In the genomic region with DNA sequence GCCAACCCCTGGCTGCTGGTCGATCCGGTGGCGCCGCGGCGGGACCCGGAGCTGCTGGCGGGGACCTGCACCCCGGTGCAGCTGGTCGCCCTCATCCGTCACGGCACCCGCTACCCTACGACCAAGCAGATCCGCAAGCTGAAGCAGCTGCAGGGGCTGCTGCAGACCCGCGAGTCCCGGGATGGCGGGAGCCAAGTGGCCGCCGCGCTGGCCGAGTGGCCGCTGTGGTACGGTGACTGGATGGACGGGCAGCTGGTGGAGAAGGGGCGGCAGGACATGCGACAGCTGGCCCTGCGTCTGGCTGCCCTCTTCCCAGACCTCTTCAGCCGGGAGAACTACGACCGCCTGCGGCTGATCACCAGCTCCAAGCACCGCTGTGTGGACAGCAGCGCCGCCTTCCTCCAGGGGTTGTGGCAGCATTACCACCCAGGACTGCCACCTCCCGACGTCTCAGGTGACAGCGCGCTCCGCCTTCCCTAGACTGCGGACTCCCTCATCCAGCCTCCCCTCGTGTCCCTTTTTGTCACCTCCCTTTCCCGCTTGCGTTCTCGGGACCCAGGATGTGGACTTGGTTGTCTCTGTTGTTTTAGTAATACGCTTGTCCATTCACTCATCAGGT, we compare ENCODE assay signal across 8 mouse cellular contexts. TPM values are rescaled to one million over a fixed set of nuclear protein-coding genes. Genes with fewer than 3 reads are reported as not detected.
DNase-seq lines count a peak whose midpoint lies in the region; ATAC-seq and TF ChIP-seq lines count a peak whose summit lies in the region.
"Not testable (repeated sequence)": the region's sequence is repeated elsewhere in the genome, so short reads cannot be mapped to it uniquely, and the experiment has no call there.

No protein-coding gene starts in this region.

- peak; percentile 92 for ATAC-seq in forebrain, embryonic 11.5 days (replicated peaks; ENCODE audit: low FRiP score)
- ATAC-seq in heart, embryonic 16.5 days (replicated peaks; ENCODE audit: extremely low read depth, insufficient read depth, low FRiP score) = peak; percentile 88
- ATAC-seq in liver, embryonic 15.5 days (ENCODE audit: insufficient read depth) = peak; percentile 91
- ATAC-seq in neural tube, embryonic 11.5 days (ENCODE audit: insufficient read depth, low FRiP score, low TSS enrichment) = peak; percentile 86
- ATAC-seq in stomach, embryonic 16.5 days (ENCODE audit: insufficient read depth, low FRiP score) = peak; percentile 87

- peak; percentile 28; the same call in 1 of the 2 replicates for TF ChIP-seq CTCF in brain, embryonic 14.5 days (IDR thresholded peaks at IDR 0.05; ENCODE audit: borderline replicate concordance, extremely low read depth, insufficient read depth, insufficient read length)

- peak overlapping the region; percentile 44 for H3K4me3 ChIP-seq in forebrain, embryonic 11.5 days (ENCODE audit: low read depth, low read length)
- peak overlapping the region; percentile 69 for H3K4me3 ChIP-seq in heart, embryonic 16.5 days (ENCODE audit: low read length)
- H3K4me3 ChIP-seq in liver, embryonic 15.5 days (replicated peaks) = peak overlapping the region; percentile 89
- peak overlapping the region; percentile 73 for H3K4me3 ChIP-seq in neural tube, embryonic 11.5 days (ENCODE audit: low read depth, low read length)
- peak overlapping the region; percentile 79 for H3K4me3 ChIP-seq in stomach, embryonic 16.5 days (replicated peaks; ENCODE audit: low read length)

- peak overlapping the region; percentile 64 for H3K4me2 ChIP-seq in forebrain, embryonic 11.5 days (ENCODE audit: low read depth, low read length, severe bottlenecking)
- peak overlapping the region; percentile 94 for H3K4me2 ChIP-seq in heart, embryonic 16.5 days (ENCODE audit: low read depth, low read length)
- peak overlapping the region; percentile 84 for H3K4me2 ChIP-seq in liver, embryonic 15.5 days
- peak overlapping the region; percentile 77 for H3K4me2 ChIP-seq in neural tube, embryonic 11.5 days (ENCODE audit: low read depth)
- H3K4me2 ChIP-seq in stomach, embryonic 16.5 days (ENCODE audit: low read depth, low read length) = peak overlapping the region; percentile 91

- not testable (repeated sequence) for H3K4me1 ChIP-seq in forebrain, embryonic 11.5 days (replicated peaks; ENCODE audit: control insufficient read depth, insufficient read depth, low read length); neural tube, embryonic 11.5 days (ENCODE audit: control insufficient read depth, insufficient read depth, low read length)
- peaks cover 15% of the 10 kb centered on the region for H3K4me1 ChIP-seq in heart, embryonic 16.5 days (ENCODE audit: control insufficient read depth, insufficient read depth, low read length)
- H3K4me1 ChIP-seq in liver, embryonic 15.5 days (replicated peaks) = peaks cover 63% of the 10 kb centered on the region
- peaks cover 17% of the 10 kb centered on the region for H3K4me1 ChIP-seq in stomach, embryonic 16.5 days (ENCODE audit: control insufficient read depth, insufficient read depth, low read length)

- under 1% methylated on average over 45 of the region's 47 CpGs for WGBS in forebrain, embryonic 11.5 days
- 0% methylated on average over 42 of the region's 47 CpGs for WGBS in heart, embryonic 16.5 days
- under 1% methylated on average over 47 of the region's 47 CpGs for WGBS in liver, embryonic 15.5 days (ENCODE audit: insufficient replicate concordance)
- WGBS in neural tube, embryonic 11.5 days = under 1% methylated on average over 32 of the region's 47 CpGs
- WGBS in stomach, embryonic 16.5 days = 0% methylated on average over 39 of the region's 47 CpGs

- peak; percentile 70 for DNase-seq in CD4-positive helper T cell, adult 2 months (ENCODE audit: low read depth, low spot score)
- peak; percentile 69 for DNase-seq in brain, embryonic 14.5 days (ENCODE audit: low read depth)
- DNase-seq in forebrain, embryonic 11.5 days (ENCODE audit: low spot score) = peak; percentile 81
- peak; percentile 76 to 89 for DNase-seq in kidney, postnatal 25 days
- DNase-seq in neural tube, embryonic 11.5 days (ENCODE audit: low spot score) = peak; percentile 67

- H3K27me3 ChIP-seq in forebrain, embryonic 11.5 days (ENCODE audit: control insufficient read depth, insufficient read depth, low read length); heart, embryonic 16.5 days (ENCODE audit: control insufficient read depth, insufficient read depth, low read length); liver, embryonic 15.5 days; neural tube, embryonic 11.5 days (ENCODE audit: control insufficient read depth, insufficient read depth, low read length); stomach, embryonic 16.5 days (ENCODE audit: control insufficient read depth, insufficient read depth, low read length): not testable (repeated sequence)

- not testable (repeated sequence) for TF ChIP-seq POLR2A in brain, embryonic 14.5 days (IDR thresholded peaks at IDR 0.05; ENCODE audit: borderline replicate concordance, extremely low read depth, insufficient read depth, insufficient read length, poor library complexity, severe bottlenecking)

- H3K9ac ChIP-seq in forebrain, embryonic 11.5 days (ENCODE audit: low read length) = peak overlapping the region; percentile 52
- peak overlapping the region; percentile 86 for H3K9ac ChIP-seq in heart, embryonic 16.5 days (ENCODE audit: low read length)
- peak overlapping the region; percentile 91 for H3K9ac ChIP-seq in liver, embryonic 15.5 days
- peak overlapping the region; percentile 79 for H3K9ac ChIP-seq in neural tube, embryonic 11.5 days (ENCODE audit: low read length)
- peak overlapping the region; percentile 88 for H3K9ac ChIP-seq in stomach, embryonic 16.5 days (ENCODE audit: low read length)

- not testable (repeated sequence) for H3K36me3 ChIP-seq in forebrain, embryonic 11.5 days (ENCODE audit: control insufficient read depth, insufficient read depth, low read length); heart, embryonic 16.5 days (ENCODE audit: control insufficient read depth, insufficient read depth); liver, embryonic 15.5 days (replicated peaks); neural tube, embryonic 11.5 days (ENCODE audit: control insufficient read depth, insufficient read depth, low read length); stomach, embryonic 16.5 days (ENCODE audit: control insufficient read depth, insufficient read depth, low read length)

- H3K27ac ChIP-seq in forebrain, embryonic 11.5 days (ENCODE audit: low read depth, low read length) = peak overlapping the region; percentile 55; the same call in 1 of the 2 replicates
- peak overlapping the region; percentile 88 for H3K27ac ChIP-seq in heart, embryonic 16.5 days (ENCODE audit: low read length)
- H3K27ac ChIP-seq in liver, embryonic 15.5 days (replicated peaks) = peak overlapping the region; percentile 94
- peak overlapping the region; percentile 72 for H3K27ac ChIP-seq in neural tube, embryonic 11.5 days (ENCODE audit: low read depth, low read length)
- peak overlapping the region; percentile 89 for H3K27ac ChIP-seq in stomach, embryonic 16.5 days (ENCODE audit: low read length)

- H3K9me3 ChIP-seq in forebrain, embryonic 11.5 days (ENCODE audit: control insufficient read depth, low read length); heart, embryonic 16.5 days (replicated peaks; ENCODE audit: control insufficient read depth, low read length); liver, embryonic 15.5 days (replicated peaks); neural tube, embryonic 11.5 days (ENCODE audit: control insufficient read depth, low read length); stomach, embryonic 16.5 days (replicated peaks; ENCODE audit: control insufficient read depth, low read length): not testable (repeated sequence)

RNA-seq across cellular contexts. Expression of a gene that starts 0.6 kb away (rescaled TPM):
- polyA plus RNA-seq in brain, embryonic 14.5 days (2012; rRNA removed) = 37.4 and 41.5 TPM in 2 replicates
- polyA plus RNA-seq in forebrain, embryonic 11.5 days (2014; fragmentation: Nextera tagmentation; extraction: Ambion mirVana) = 66.0 and 67.1 TPM in 2 replicates
- polyA plus RNA-seq in heart, embryonic 16.5 days (2015; fragmentation: Nextera tagmentation; extraction: Ambion mirVana) = 46.6 and 46.8 TPM in 2 replicates
- 82.9 and 84.9 TPM in 2 replicates for polyA plus RNA-seq in liver, embryonic 15.5 days (2015; fragmentation: Nextera tagmentation; extraction: Ambion mirVana)
- polyA plus RNA-seq in neural tube, embryonic 11.5 days (2014; fragmentation: Nextera tagmentation; extraction: Ambion mirVana) = 67.2 and 71.1 TPM in 2 replicates
- polyA plus RNA-seq in stomach, embryonic 16.5 days (2015; fragmentation: Nextera tagmentation; extraction: Ambion mirVana) = 43.2 and 44.4 TPM in 2 replicates

RNA-seq across cellular contexts. Expression of a gene that starts 19.8 kb away (rescaled TPM):
- polyA plus RNA-seq in brain, embryonic 14.5 days (2012; rRNA removed) = 24.7 and 33.5 TPM in 2 replicates
- 72.3 and 82.9 TPM in 2 replicates for polyA plus RNA-seq in forebrain, embryonic 11.5 days (2014; fragmentation: Nextera tagmentation; extraction: Ambion mirVana)
- 41.2 and 112 TPM in 2 replicates for polyA plus RNA-seq in heart, embryonic 16.5 days (2015; fragmentation: Nextera tagmentation; extraction: Ambion mirVana)
- 35.2 and 55.6 TPM in 2 replicates for polyA plus RNA-seq in liver, embryonic 15.5 days (2015; fragmentation: Nextera tagmentation; extraction: Ambion mirVana)
- polyA plus RNA-seq in neural tube, embryonic 11.5 days (2014; fragmentation: Nextera tagmentation; extraction: Ambion mirVana) = 97.9 and 104 TPM in 2 replicates
- 106 and 175 TPM in 2 replicates for polyA plus RNA-seq in stomach, embryonic 16.5 days (2015; fragmentation: Nextera tagmentation; extraction: Ambion mirVana)

Comparison
In these comparisons a context has a peak if more than half of its experiments do, and no peak if none do; other contexts are left out.
1. Peak in every context shown above with its lines: DNase-seq, ATAC-seq, H3K4me3 ChIP-seq and H3K27ac ChIP-seq.